Mouse (Mus musculus) testis, adult 2 months (tissue): ENCODE data around the gene Rhag.

Experiments used
- CTCF ChIP-seq: fragments of 200-500 bp; IDR thresholded peaks from 2 replicates; pipeline ENCODE4 v1.5.1; 2012; ENCODE audit warnings: low read depth, mild to moderate bottlenecking, inconsistent platforms, low read length, moderate library complexity; ENCODE audit not compliant: control insufficient read depth, insufficient read depth, insufficient replicate concordance
- POLR2A ChIP-seq: fragments of 200-500 bp; IDR thresholded peaks from 2 replicates; pipeline ENCODE4 v1.6.1; 2012; ENCODE audit warnings: low read depth, mild to moderate bottlenecking, inconsistent platforms, low read length, moderate library complexity; ENCODE audit not compliant: control insufficient read depth

GRCm38 (mm10) chr17:40872626-40873025 lies 61.7 kb downstream of the Rhag start:
- TF ChIP-seq CTCF (no peak), POLR2A (no peak)
